Mouse (Mus musculus): Measurements from ENCODE around the gene Fdxacb1.

Gene Fdxacb1

GRCm38 (mm10) chr9:50767531-50768106 lies 417 bp upstream of the Fdxacb1 start:
- CTCF ChIA-PET = interaction anchor here (0.6 to 3.3 kb wide), 33 partner anchors 8 to 305 kb away, joined by 3 to 24 read pairs (median 4); partner anchors contain the start of genes 2310030G06Rik (in 3 of the 4), Dixdc1 (in 3 of the 4), Cryab (in 2 of the 4) and Hspb2 (in 2 of the 4)
- POLR2A ChIA-PET = interaction anchor here in 3 of 4 experiments (0.6 to 3.9 kb wide), 39 partner anchors 8 to 297 kb away, joined by 3 to 26 read pairs (median 5); partner anchors contain the start of genes Dixdc1 (in 3 of the 3), Hspb2 (in 3 of the 3), 2310030G06Rik (in 2 of the 3) and Cryab (in 2 of the 3)

DNA sequence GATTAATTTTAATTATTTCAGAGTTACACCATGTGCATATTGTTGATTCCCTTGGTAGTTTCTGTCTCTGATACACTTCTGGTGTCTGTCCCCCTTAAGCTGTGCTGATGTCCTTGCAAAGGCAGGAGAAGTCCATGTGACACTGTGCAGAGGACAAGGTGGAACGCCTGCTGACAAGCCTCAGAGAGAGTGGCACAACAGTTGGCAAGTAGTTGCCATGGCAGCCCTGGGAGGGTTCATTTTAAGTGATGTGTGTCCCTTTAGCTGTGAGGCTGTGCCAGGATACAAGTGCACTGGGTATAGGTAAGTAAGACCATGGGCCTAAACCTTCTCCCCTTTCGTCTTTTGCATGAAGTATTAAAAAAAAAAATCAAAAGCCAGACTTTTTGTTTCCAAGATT lies 2.0 kb downstream of the Fdxacb1 start:
- POLR2A ChIA-PET = interaction anchor here in 2 of 4 experiments (1.0 to 3.9 kb wide), 4 partner anchors 14 to 50 kb away, joined by 3 to 8 read pairs (median 3); partner anchors contain the start of gene Cryab (in 1 of the 2)
- CTCF ChIA-PET = no interaction called here

DNA sequence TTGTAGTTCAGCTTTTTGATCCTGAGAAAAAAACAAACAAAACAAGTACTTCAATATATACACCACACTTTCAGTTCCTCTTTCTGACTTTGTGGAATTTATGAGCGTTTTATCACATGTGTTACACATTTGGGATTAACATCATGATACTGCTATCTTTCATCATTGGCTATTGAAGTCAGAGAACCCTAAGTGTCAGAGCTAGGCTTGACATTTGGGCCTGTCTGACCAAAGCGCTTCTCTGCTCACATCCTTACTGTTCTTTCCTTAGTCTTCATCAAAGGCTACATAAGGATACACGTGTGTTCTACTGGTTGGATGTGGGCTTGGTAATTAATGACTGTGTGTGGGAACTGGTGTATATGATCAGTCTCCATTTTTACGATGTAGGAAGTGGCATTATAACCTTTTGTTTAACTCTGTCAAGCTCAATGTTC lies 6.0 kb downstream of the Fdxacb1 start:
- POLR2A ChIA-PET = interaction anchor here in 2 of 4 experiments (0.6 to 1.4 kb wide), 6 partner anchors 15 to 129 kb away, joined by 3 to 6 read pairs (median 4); partner anchors contain the start of genes Dixdc1 (in 1 of the 2) and Dlat (in 1 of the 2)
- CTCF ChIA-PET = no interaction called here

DNA sequence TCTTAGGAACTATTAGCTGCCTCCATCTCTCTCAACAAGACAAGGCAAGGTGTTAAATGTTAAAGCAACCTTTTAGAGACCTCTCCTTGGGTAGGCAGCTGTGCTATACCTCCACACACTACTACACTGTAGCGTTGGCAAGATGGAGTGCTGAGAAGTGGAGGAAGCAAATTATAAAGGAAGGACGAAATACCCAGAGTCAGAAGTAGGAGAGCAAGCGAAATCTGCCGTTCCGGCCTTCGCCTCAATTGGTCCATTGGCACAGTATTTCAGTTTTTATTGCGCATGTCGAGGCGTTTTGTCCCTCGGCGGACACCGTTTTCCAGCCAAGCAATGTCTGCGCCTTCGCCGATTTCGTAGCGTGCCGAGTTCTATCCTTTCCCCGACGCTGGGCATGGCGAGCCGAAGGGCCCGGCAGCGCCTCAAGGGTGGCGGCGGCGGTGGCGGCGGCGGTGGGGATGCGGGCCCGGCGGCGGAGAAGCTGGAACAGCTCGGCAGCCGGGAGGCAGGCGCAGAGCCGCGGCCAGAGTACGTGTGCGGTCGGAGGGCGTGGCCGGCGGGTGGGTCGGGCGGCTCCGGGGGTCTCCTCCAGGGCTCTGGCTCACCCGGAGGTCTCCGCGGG lies 7.1 kb downstream of the Fdxacb1 start, which contains the start of the genes Alg9 and 1110032A03Rik:
Alg9 (plus strand) TSS at position 29 of the 622 bp plus-strand sequence.
1110032A03Rik (minus strand) TSS at position 530 of the 622 bp plus-strand sequence.
- ChIA-PET POLR2A (interaction anchor here in 1 of 4 experiments (0.6 to 1.2 kb wide), 5 partner anchors 13 to 63 kb away, joined by 3 to 5 read pairs (median 4); no protein-coding TSS in a partner anchor), CTCF (interaction anchor here in 3 of 4 experiments (0.6 to 0.9 kb wide), 5 partner anchors 8 to 387 kb away, joined by 3 read pairs; no protein-coding TSS in a partner anchor)

- ChIA-PET POLR2A (interaction anchor here in 1 of 4 experiments (1.1 kb wide), 1 partner anchor 13 kb away, joined by 3 read pairs; no protein-coding TSS in a partner anchor), CTCF (interaction anchor here in 3 of 4 experiments (0.5 to 0.9 kb wide), 4 partner anchors 8 to 32 kb away, joined by 3 read pairs; no protein-coding TSS in a partner anchor)
These were observed 7.7 kb downstream of the Fdxacb1 start for GRCm38 (mm10) chr9:50775662-50776126.

GRCm38 (mm10) chr9:50776162-50776760 lies 8.2 kb downstream of the Fdxacb1 start:
- POLR2A ChIA-PET = interaction anchor here in 1 of 4 experiments (1.1 to 1.4 kb wide), 2 partner anchors 8 to 11 kb away, joined by 3 to 5 read pairs; partner anchors contain the start of gene Fdxacb1

GRCm38 (mm10) chr9:50782155-50782554 lies 14.1 kb downstream of the Fdxacb1 start:
- ChIA-PET POLR2A (interaction anchor here in 1 of 4 experiments (1.4 kb wide), 1 partner anchor 14 kb away, joined by 4 read pairs; the partner anchor contains the start of gene Fdxacb1), CTCF (interaction anchor here in 1 of 4 experiments (1.6 to 1.7 kb wide), 2 partner anchors 19 to 43 kb away, joined by 4 to 5 read pairs; partner anchors contain the start of gene Dixdc1)

More at GRCm38 (mm10) chr9:50776162-50776760, 8.2 kb downstream of the Fdxacb1 start:
- CTCF ChIA-PET = interaction anchor here in 2 of 4 experiments (0.5 to 1.4 kb wide), 4 partner anchors 8 to 24 kb away, joined by 3 to 4 read pairs (median 3); partner anchors contain the start of gene Fdxacb1 (in 1 of the 2)

- ChIA-PET POLR2A (interaction anchor here in 1 of 4 experiments (0.6 kb wide), 1 partner anchor 179 kb away, joined by 4 read pairs; no protein-coding TSS in a partner anchor), CTCF (no interaction called here)
These were observed 27.2 kb downstream of the Fdxacb1 start for GRCm38 (mm10) chr9:50795266-50795665.

- ChIA-PET POLR2A (no interaction called here), CTCF (interaction anchor here in 1 of 4 experiments (0.6 kb wide), 1 partner anchor 97 kb away, joined by 13 read pairs; no protein-coding TSS in a partner anchor)
These were observed 28.7 kb downstream of the Fdxacb1 start for GRCm38 (mm10) chr9:50796776-50797175.

DNA sequence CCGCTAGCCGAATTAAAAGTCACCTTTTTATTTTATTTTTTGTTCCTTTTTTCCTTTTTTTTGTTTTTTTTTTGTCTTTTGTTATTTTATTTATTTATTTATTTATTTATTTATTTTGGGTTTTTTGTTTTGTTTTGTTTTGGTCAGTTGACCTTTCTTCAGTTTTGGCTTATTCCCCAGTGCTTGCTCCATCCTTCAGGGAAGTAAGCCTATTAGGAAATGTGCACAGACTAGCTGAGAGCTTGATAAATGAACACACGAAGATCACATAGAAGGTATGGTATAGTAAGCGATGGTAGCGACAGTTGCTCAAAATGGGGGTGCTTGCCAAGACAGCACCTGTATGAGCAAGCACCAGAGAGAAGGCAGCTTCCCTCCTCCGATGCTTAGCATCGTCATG lies 29.6 kb downstream of the Fdxacb1 start:
- ChIA-PET CTCF (interaction anchor here in 1 of 4 experiments (0.6 kb wide), 1 partner anchor 415 kb away, joined by 3 read pairs; no protein-coding TSS in a partner anchor), POLR2A (interaction anchor here in 1 of 4 experiments (0.5 kb wide), 1 partner anchor 274 kb away, joined by 6 read pairs; no protein-coding TSS in a partner anchor)

DNA sequence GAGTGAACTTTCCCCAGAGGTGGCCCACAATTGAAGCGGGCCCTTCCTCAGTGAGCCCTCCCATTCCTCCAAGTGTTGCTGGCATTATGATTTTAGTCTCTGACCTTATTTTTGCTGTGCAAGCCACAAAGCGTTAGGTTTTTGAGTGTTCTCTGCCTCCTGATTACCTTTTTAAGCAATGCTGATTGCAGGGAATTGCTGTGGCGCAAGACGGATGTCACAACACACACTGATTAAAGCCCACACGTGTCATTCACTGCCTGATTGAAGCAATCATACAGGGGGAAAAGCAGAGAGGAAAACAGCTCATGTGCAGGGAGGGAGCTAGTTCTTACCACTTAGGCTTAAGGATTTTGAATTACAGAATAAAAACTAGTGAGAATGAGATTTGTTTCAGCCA lies 30.3 kb downstream of the Fdxacb1 start:
- ChIA-PET POLR2A (no interaction called here), CTCF (no interaction called here)

DNA sequence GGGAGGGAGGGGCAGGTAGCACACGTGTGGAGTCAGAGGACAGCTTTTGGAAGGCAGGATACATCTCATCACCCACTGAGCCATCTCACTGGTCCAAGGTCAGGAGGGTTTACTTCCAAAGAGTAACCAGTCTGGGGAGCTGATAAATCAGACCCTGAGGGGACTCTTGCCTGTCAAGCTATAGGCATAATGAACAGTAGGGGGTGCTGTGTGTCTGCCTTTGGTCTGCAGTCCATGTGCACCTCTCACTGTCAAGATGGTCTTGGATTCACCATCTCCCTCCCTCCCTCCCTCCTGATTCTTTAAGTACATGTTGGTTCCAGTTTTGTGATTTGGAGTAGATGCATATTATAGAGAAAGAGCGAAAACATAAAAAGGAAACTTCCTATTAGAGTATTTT lies 32.9 kb downstream of the Fdxacb1 start:
- ChIA-PET POLR2A (interaction anchor here in 3 of 4 experiments (0.6 to 1.0 kb wide), 8 partner anchors 11 to 329 kb away, joined by 3 to 4 read pairs (median 3); no protein-coding TSS in a partner anchor), CTCF (interaction anchor here (0.5 to 1.7 kb wide), 39 partner anchors 8 to 616 kb away, joined by 3 to 10 read pairs (median 3); partner anchors contain the start of genes Dixdc1 (in 2 of the 4), 1110032A03Rik (in 1 of the 4) and Colca2 (in 1 of the 4))

- ChIA-PET POLR2A (interaction anchor here in 2 of 4 experiments (0.9 to 1.3 kb wide), 3 partner anchors 9 to 31 kb away, joined by 3 read pairs; no protein-coding TSS in a partner anchor), CTCF (interaction anchor here in 3 of 4 experiments (0.5 to 1.4 kb wide), 5 partner anchors 16 to 470 kb away, joined by 3 to 6 read pairs (median 3); no protein-coding TSS in a partner anchor)
These were observed 35.1 kb downstream of the Fdxacb1 start for GRCm38 (mm10) chr9:50803055-50803671.

DNA sequence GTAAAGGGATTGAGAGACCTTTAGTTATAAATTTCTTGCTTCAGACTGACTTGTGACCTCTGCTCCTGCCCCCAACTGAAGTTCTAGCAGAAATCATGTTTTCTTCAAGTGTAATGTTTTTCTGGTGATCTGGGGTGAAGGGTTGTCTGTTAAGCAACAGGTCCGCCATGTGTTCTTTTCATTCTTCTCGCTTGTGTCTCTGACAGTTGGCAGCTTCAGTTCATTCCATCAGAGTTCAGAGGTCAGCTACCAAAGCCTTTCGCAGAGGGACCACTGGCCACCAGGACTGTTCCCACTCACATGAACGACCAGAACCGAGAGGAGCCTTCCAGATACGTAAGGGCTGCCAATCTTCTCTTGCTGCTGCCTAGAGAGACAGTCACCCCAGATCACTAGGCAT lies 40.4 kb downstream of the Fdxacb1 start:
- POLR2A ChIA-PET = interaction anchor here in 1 of 4 experiments (0.6 kb wide), 1 partner anchor 1574 kb away, joined by 3 read pairs; no protein-coding TSS in a partner anchor
- CTCF ChIA-PET = interaction anchor here in 1 of 4 experiments (1.1 kb wide), 1 partner anchor 8 kb away, joined by 3 read pairs; no protein-coding TSS in a partner anchor

GRCm38 (mm10) chr9:50809146-50809545 lies 41.1 kb downstream of the Fdxacb1 start:
- POLR2A ChIA-PET = interaction anchor here in 1 of 4 experiments (0.6 kb wide), 1 partner anchor 1575 kb away, joined by 3 read pairs; no protein-coding TSS in a partner anchor
- CTCF ChIA-PET = interaction anchor here in 1 of 4 experiments (1.1 kb wide), 1 partner anchor 8 kb away, joined by 3 read pairs; no protein-coding TSS in a partner anchor

DNA sequence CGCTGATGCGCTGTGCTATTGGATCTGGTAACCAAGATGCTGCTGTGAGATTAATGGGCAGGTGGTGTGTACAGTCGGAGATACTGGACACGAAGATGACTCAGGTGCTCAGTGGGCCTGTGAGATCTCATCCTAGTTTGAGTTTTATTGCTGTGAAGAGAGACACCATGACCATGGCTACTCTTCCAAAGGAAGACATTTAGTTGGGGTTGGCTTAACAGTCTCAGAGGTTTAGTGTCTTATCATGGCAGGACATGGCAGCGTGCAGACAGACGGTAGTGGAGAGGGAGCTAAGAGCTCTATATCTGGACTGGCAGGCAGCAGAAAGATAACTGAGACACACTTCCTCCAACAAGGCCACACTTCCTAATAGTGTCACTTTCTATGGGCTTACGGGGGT lies 43.2 kb downstream of the Fdxacb1 start:
- ChIA-PET POLR2A (interaction anchor here in 1 of 4 experiments (1.2 kb wide), 1 partner anchor 8 kb away, joined by 3 read pairs; no protein-coding TSS in a partner anchor), CTCF (interaction anchor here in 2 of 4 experiments (1.0 to 1.3 kb wide), 2 partner anchors 10 to 43 kb away, joined by 3 read pairs; partner anchors contain the start of gene Fdxacb1 (in 1 of the 2))

GRCm38 (mm10) chr9:50811746-50812145 lies 43.7 kb downstream of the Fdxacb1 start:
- POLR2A ChIA-PET = interaction anchor here in 3 of 4 experiments (0.6 to 1.2 kb wide), 3 partner anchors 9 to 312 kb away, joined by 3 to 5 read pairs (median 3); no protein-coding TSS in a partner anchor

More at GRCm38 (mm10) chr9:50811746-50812145, 43.7 kb downstream of the Fdxacb1 start:
- CTCF ChIA-PET = interaction anchor here in 2 of 4 experiments (1.0 to 1.3 kb wide), 2 partner anchors 11 to 44 kb away, joined by 3 read pairs; partner anchors contain the start of gene Fdxacb1 (in 1 of the 2)
